Mouse (Mus musculus) pancreas, adult 10 weeks (tissue): Measurements from ENCODE around the gene Ablim1. TPM values are rescaled to one million over a fixed set of nuclear protein-coding genes. Genes with fewer than 3 reads are reported as not detected.

Experiments
- polyA plus RNA-seq: library from polyadenylated mRNA; stranded (reverse); fragments of 350-450 nt; fragmentation: Illumina TruSeq; extraction: RNeasy Lipid Tissue Mini Kit (QIAGEN cat#74804); gene quantifications from one replicate; pipeline ENCODE4 v1.2.3, GENCODE M21; 2015; ENCODE audit warnings: low read depth, low replicate concordance; ENCODE audit not compliant: insufficient read depth

Gene Ablim1
- 17.2 TPM for polyA plus RNA-seq

GRCm38 (mm10) chr19:57314346-57315012 lies at the start of gene Ablim1:
Gene Ablim1 (minus strand): TSS chr19:57314919.

DNA sequence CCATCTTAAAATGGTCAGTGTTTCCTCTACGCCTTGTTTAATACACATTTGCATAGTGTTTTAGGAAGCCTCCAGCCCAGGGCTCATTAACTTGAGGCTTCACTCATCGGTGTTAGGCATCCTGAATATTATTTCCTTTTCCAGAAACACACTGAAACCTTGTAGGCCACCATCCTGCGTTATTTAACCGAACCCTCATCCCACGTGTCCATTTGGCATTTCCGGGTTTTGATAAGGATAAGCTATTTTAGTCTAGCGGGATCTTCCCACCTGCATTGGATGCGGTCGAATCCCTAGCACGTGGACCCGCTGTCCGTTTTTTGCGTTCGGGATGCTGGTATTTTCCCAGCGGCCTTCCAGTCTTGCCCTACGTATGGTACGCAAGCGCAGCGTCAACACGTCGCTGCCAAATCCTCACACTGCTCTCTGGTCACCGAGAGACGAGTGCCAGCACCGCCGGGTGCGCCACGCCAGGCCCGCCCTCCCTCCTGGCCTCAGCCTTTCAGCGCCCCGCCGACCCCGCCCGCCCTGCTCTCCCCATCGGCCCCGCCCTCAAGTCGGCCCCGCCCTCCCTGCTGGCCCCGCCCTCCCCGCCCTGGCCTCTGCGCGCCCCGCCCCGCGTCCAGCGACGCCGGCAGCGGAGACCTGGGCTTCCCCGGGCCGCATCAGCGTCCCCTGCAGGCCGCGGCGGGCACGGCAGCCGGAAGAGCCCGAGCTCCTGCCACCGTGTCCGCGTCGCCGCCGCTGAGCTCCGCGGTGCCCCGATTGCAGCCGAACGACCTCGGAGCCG lies 45.8 kb upstream of the Ablim1 start, which contains the start of gene Fam160b1:
TSS of gene Fam160b1 (plus strand) at position 340 of the 790 bp plus-strand sequence.

DNA sequence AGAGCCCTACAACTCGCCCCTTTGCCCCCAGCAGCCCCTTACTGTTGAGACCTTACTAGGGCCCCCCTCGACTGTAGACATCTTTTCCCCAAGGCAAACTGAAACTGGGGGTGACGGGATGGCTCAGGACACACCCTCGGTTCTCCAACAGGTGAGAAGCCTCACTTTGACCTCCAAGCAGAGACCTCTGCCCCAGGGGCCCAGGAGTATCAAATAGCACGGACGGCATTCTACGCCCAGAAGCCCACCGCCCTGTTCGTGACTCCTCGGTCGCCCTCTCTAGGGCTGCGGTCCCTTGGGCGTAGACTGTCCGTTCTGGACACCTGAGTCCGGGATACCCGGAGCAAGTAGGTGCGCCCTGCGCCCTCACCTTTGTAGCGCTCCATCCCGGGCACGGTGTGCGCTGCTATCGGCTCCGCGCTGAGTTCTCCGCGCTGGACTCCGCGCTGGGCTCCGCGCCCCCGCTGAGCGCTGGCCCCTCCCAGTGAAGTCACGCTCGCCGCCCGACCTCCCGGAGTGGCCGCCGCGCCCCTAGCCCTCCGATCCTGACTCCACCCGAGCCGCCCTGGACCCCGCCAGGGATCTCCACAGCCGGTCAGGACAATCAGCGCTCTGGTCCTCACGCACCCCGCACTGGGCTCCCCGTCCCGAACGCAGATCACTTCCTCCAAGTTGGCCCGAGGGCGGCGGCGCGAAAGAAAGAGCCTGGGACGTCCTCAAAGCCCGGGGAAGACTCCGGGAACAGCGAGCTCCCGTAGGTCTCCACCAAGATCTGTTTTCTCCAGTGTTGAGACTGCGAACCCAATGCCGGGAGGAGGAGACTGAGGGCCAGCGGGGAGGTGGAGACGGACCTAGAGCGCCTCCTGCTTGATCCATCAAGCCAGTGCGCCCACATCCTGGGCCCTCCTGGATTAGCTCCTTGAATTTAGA lies 306.7 kb downstream of the Ablim1 start, which contains the start of gene Afap1l2:
TSS of gene Afap1l2 (minus strand) at position 448 of the 930 bp plus-strand sequence.

Other genes with a start within 250 kb of the Ablim1 start
- gene Fam160b1, start 45.8 kb upstream of the Ablim1 start, polyA plus RNA-seq = 6.2 TPM
- gene Trub1, start 138.0 kb upstream of the Ablim1 start, polyA plus RNA-seq = 2.5 TPM